Mouse (Mus musculus) yolk sac, embryonic 10.5 days (tissue): ENCODE measurements around the gene Sucla2.
"Not testable (repeated sequence)": the region's sequence is repeated elsewhere in the genome, so short reads cannot be mapped to it uniquely, and the experiment has no call there.

ENCODE experiments used
- DNase-seq: peaks from one replicate; pipeline ENCODE4 v3.0.0-alpha.2; 2017; ENCODE audit warnings: low spot score

Gene Sucla2

DNA sequence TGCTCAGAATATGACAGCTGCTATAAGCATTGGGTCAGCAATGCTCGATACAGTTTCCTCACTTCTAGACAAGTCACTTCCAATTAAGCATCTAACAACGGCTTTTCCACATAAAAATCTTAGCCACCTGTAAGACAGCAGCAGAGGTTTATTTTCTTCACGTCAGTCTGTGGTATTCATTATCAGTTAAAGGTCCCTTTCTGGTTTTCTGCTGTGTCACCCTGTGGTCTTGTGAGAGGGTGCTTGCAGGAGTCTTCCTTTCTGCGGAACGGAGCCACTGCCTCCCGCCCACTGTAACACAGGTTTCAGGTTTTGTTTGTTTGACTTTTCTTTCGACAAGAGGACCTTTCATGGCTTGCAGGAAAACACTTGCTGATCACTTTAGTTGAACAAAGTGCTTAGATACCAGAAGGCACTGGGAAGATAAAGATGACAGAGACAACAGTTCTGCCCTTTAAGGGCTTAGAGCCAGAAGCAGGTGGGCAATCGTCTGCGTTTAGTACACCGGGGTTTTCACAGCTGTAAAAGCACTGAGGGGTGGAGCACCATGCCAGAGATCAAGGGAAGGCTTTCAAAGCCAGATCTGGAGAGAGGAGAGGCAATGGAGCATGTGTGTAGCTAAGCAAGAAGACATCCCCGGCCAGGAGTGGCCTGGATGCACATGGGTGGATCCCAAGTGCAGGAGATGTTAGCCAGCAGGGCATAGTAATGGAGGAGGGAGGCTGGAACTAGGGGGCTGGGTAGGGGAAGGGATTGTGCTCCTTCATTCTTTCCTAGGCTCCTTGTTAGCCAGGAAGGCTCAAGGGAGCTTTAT is 83.8 kb downstream of the Sucla2 start:
- DNase-seq: no peak

DNA sequence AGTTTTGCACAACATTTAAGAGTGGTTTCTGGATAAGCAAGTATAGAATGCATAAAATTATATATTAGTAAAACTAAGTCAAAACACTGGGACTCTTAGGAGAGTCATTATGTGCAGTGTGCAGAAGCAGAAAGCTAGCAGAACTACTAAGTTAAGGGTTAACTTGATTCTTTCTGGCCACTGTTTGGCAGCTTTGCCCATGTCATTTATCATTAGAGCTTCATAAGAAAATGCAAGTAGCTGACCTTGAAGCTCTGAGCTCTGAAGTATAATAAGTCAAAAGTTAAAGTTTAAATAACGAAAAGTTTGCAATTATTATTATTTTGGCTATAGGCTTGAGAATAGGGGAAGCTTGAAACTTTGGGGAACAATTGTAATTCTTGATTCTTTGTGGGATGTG is 89.8 kb downstream of the Sucla2 start:
- DNase-seq: not testable (repeated sequence)

DNA sequence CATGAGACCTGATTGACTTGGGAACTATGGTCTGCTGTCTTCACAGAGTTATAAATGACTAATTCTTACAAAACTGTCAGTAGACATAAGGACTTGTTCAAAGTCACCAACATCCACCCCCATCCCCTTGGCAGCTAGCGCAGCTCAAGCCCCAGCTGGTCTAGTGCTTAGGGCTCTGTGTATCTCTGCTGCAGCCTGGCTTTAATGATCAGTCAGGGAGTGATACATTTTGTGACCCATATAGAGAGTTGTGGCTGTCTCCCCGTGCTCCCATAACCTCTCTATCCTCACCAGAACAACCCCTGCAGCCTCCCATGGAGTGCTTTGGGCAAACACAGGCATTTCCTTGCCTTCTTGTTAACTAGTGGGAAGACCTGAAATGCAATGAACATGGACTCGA is 95.8 kb downstream of the Sucla2 start:
- no peak for DNase-seq

DNA sequence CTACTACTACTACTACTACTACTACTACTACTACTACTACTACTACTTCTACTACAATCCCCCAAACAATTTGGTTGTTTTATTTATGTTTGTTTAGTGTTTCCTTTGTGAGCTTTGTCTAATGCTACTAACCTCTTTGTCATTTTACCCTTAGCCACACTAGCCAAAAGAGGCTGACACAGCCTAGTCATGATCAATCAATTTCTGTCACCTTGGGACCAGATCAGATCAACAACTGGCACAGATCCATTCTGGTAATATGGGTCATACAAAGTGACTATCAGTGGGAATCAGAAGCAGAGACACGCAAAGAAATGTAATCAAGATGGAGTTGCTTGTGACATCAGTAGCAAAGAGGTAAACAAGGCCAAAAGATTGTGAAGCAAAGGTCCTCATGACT is 97.9 kb downstream of the Sucla2 start:
- no peak for DNase-seq

DNA sequence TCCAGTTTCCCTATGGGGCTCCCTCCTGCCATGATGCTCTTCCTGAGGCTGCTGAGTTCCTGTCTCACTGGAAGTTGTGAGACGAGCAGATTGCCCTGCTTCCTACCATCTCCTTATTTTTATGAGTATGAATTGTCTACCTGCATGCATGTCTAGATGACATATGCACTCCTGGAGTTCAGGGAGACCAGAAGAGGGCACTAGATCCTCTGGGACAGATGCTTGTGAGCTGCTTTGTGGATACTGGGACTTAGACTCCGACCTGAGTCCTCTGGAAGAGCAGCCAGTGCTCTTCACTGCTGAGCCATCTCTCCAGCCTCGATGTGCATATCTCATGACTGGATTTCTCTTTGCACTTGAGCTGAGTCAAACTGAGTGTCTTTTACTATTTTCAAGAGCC is 100.3 kb downstream of the Sucla2 start:
- DNase-seq: no peak

DNA sequence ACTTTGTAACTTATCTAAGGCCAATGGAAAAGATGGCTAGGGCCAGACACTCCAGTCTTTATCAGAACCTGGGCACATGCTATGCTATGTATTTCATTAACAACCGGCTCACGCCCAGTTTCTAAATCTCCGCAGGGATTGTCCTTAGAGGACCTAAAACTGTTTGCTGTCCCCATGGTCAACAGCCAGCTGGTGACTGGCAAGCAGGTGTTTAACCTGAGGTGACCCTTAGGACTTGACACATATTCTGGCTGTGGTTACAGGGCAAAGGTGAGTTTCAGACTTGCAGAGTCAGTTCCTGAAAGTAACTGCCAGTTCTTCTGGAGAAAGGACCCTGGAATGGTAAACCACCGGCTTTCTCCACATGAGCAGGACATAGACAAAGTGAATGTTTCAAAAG is 106.4 kb downstream of the Sucla2 start:
- DNase-seq: peak; percentile 70

DNA sequence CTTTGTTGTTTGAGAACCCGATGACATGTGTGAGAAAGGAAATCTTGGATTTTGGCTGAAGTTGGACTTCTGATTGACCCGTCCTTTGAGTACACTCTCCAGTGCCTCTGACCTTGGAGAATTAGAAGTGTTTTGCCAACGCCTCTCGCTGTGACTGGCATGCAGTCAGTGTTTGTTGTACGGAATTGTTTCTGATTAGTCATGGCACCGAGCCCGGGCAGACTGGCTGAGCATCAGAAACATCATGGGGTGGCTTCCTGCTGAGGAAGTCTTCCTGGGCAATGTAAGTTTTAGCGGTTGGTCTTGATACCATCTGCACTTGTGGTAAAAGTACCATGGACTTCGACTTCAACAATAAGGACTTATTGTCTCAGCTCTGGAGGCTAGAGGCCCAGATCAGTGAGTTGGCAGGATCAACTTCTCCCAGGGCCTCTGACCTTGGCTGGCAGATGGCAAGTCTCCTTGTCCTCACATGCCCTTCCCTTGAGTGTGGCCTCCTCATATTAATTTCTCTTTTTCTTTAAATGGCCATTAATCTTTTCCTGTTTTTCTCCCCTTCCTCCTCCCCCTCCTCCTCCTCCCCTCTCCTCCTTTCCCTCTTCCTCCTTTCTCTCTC is 107.6 kb downstream of the Sucla2 start:
- DNase-seq: no peak

DNA sequence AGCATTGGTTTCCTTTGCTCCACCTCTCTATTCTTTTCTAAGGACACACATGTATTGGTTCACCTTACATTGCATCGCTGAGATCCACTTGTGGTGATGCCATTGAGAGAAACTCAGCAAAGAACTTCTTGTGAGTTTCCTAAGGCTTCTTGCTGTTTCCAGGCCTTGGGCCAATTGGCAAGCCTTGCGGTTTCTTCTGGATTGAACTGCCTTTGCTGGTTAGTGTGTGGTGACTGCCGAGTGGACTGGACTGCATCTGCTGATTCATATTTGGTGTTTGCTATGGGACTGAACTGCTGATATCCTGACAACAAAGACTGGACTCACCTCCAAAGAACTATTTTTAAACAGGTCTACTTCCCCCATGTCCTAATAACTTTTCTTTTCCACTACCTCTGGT is 109.2 kb downstream of the Sucla2 start:
- no peak for DNase-seq

DNA sequence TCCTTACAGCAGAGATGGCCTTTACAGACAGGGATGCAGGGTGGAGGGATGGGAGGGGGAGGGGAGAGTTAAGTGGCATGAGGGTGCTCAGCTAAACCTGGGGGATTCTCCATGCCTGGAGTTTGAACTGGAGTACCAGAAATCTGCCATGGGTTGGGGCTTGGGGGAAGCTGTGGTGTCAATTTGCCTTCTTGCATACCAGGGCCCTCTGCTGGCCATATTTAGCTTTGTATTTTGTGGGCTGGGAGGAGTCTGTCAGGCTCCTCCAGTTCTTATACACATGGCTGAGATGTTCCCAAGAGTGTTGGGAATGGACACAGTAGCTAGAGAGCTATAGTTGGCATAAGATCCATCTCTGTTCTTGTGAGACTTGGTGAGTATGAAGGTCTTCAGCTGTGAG is 112.3 kb downstream of the Sucla2 start:
- no peak for DNase-seq
